Comparison of ENCODE assay signal across 8 mouse cellular contexts in genomic region chr3:65938211-65938610, GRCm38 (mm10). TPM values are rescaled to one million over a fixed set of nuclear protein-coding genes. Genes with fewer than 3 reads are reported as not detected.
DNase-seq lines count a peak whose midpoint lies in the region; ATAC-seq and TF ChIP-seq lines count a peak whose summit lies in the region.

No protein-coding gene starts in this region.

- WGBS in embryonic facial prominence, embryonic 11.5 days = 24% methylated on average over 3 of the region's 3 CpGs
- WGBS in embryonic facial prominence, embryonic 10.5 days = 24% methylated on average over 3 of the region's 3 CpGs
- 22% methylated on average over 3 of the region's 3 CpGs for WGBS in lung, adult 2 months
- 23% methylated on average over 3 of the region's 3 CpGs for WGBS in forebrain, embryonic 15.5 days
- 26% methylated on average over 3 of the region's 3 CpGs for WGBS in neural tube, embryonic 15.5 days

- ATAC-seq in embryonic facial prominence, embryonic 11.5 days (replicated peaks; ENCODE audit: insufficient number of reproducible peaks, low FRiP score, low TSS enrichment, low read depth) = no peak
- peak; percentile 76 for ATAC-seq in forebrain, embryonic 15.5 days (replicated peaks)
- 0 out of 2 replicates have a peak, but pooled peaks have one; percentile 57 for ATAC-seq in neural tube, embryonic 15.5 days (ENCODE audit: low FRiP score)

- no peaks in the 10 kb centered on the region for H3K27me3 ChIP-seq in embryonic facial prominence, embryonic 11.5 days (ENCODE audit: control insufficient read depth, insufficient read depth, low read length)
- no peaks in the 10 kb centered on the region for H3K27me3 ChIP-seq in embryonic facial prominence, embryonic 10.5 days (replicated peaks; ENCODE audit: low read depth, poor library complexity, severe bottlenecking)
- no peaks in the 10 kb centered on the region for H3K27me3 ChIP-seq in forebrain, embryonic 15.5 days
- no peaks in the 10 kb centered on the region for H3K27me3 ChIP-seq in neural tube, embryonic 15.5 days (replicated peaks)

- no peak overlapping the region for H3K27ac ChIP-seq in embryonic facial prominence, embryonic 11.5 days (replicated peaks; ENCODE audit: low read depth, low read length)
- H3K27ac ChIP-seq in embryonic facial prominence, embryonic 10.5 days (replicated peaks) = no peak overlapping the region
- no peak overlapping the region for H3K27ac ChIP-seq in forebrain, embryonic 15.5 days (replicated peaks)
- no peak overlapping the region for H3K27ac ChIP-seq in neural tube, embryonic 15.5 days (replicated peaks)

- H3K9me3 ChIP-seq in embryonic facial prominence, embryonic 11.5 days (replicated peaks; ENCODE audit: control insufficient read depth, low read length) = no peaks in the 10 kb centered on the region
- H3K9me3 ChIP-seq in embryonic facial prominence, embryonic 10.5 days = no peaks in the 10 kb centered on the region
- H3K9me3 ChIP-seq in forebrain, embryonic 15.5 days = no peaks in the 10 kb centered on the region
- no peaks in the 10 kb centered on the region for H3K9me3 ChIP-seq in neural tube, embryonic 15.5 days (replicated peaks)

- no peak overlapping the region for H3K4me2 ChIP-seq in embryonic facial prominence, embryonic 11.5 days (ENCODE audit: low read depth, low read length)
- H3K4me2 ChIP-seq in forebrain, embryonic 15.5 days (replicated peaks) = no peak overlapping the region
- H3K4me2 ChIP-seq in neural tube, embryonic 15.5 days = no peak overlapping the region

- peak; percentile 75 for DNase-seq in embryonic facial prominence, embryonic 11.5 days (ENCODE audit: low spot score)
- DNase-seq in embryonic facial prominence, embryonic 10.5 days (ENCODE audit: low spot score) = no peak
- no peak for DNase-seq in lung, adult 2 months
- DNase-seq in lung, postnatal 4 days = no peak
- no peak for DNase-seq in kidney, postnatal 36 days
- no peak for DNase-seq in right cerebral cortex, postnatal 25 days

- H3K36me3 ChIP-seq in embryonic facial prominence, embryonic 11.5 days (replicated peaks; ENCODE audit: control insufficient read depth, insufficient read depth, low read depth, low read length) = no peaks in the 10 kb centered on the region
- 0 out of 2 replicates have a peak, but pooled peaks cover 3% of the 10 kb centered on the region for H3K36me3 ChIP-seq in embryonic facial prominence, embryonic 10.5 days (replicated peaks)
- no peaks in the 10 kb centered on the region for H3K36me3 ChIP-seq in forebrain, embryonic 15.5 days
- H3K36me3 ChIP-seq in neural tube, embryonic 15.5 days = no peaks in the 10 kb centered on the region

- H3K4me1 ChIP-seq in embryonic facial prominence, embryonic 11.5 days (ENCODE audit: control insufficient read depth, insufficient read depth, low read length) = no peaks in the 10 kb centered on the region
- H3K4me1 ChIP-seq in embryonic facial prominence, embryonic 10.5 days = no peaks in the 10 kb centered on the region
- H3K4me1 ChIP-seq in lung, adult 2 months (ENCODE audit: control insufficient read depth, insufficient read depth, low read length) = no peaks in the 10 kb centered on the region
- no peaks in the 10 kb centered on the region for H3K4me1 ChIP-seq in forebrain, embryonic 15.5 days
- no peaks in the 10 kb centered on the region for H3K4me1 ChIP-seq in neural tube, embryonic 15.5 days

- TF ChIP-seq POLR2A in lung, adult 2 months (IDR thresholded peaks at IDR 0.05; ENCODE audit: borderline replicate concordance, extremely low read depth, low read depth, low read length) = no peak

- TF ChIP-seq CTCF in lung, adult 2 months (IDR thresholded peaks at IDR 0.05; ENCODE audit: insufficient read depth, low read length) = peak; percentile 7; the same call in 1 of the 2 replicates

- no peak overlapping the region for H3K9ac ChIP-seq in embryonic facial prominence, embryonic 11.5 days (replicated peaks; ENCODE audit: low read length)
- H3K9ac ChIP-seq in forebrain, embryonic 15.5 days (replicated peaks) = no peak overlapping the region
- no peak overlapping the region for H3K9ac ChIP-seq in neural tube, embryonic 15.5 days (replicated peaks)

- no peak overlapping the region for H3K4me3 ChIP-seq in embryonic facial prominence, embryonic 11.5 days (ENCODE audit: low read depth, low read length)
- H3K4me3 ChIP-seq in embryonic facial prominence, embryonic 10.5 days = no peak overlapping the region
- no peak overlapping the region for H3K4me3 ChIP-seq in lung, adult 2 months (replicated peaks; ENCODE audit: extremely low read depth, low read depth, low read length)
- no peak overlapping the region for H3K4me3 ChIP-seq in forebrain, embryonic 15.5 days
- no peak overlapping the region for H3K4me3 ChIP-seq in neural tube, embryonic 15.5 days (replicated peaks)

RNA-seq across cellular contexts. Expression of gene Ccnl1, which starts 19.8 kb away (rescaled TPM):
- 116 and 125 TPM in 2 replicates for polyA plus RNA-seq in embryonic facial prominence, embryonic 11.5 days (2014; fragmentation: Nextera tagmentation; extraction: Ambion mirVana)
- polyA plus RNA-seq in embryonic facial prominence, embryonic 10.5 days (2016; fragmentation: Nextera tagmentation; extraction: Ambion mirVana) = 102 and 104 TPM in 2 replicates
- polyA plus RNA-seq in lung, adult 2 months (2012; rRNA removed) = 51.4 and 75.1 TPM in 2 replicates
- polyA plus RNA-seq in forebrain, embryonic 15.5 days (2015; fragmentation: Nextera tagmentation; extraction: Ambion mirVana) = 81.5 and 87.6 TPM in 2 replicates
- 63.4 and 68.3 TPM in 2 replicates for polyA plus RNA-seq in neural tube, embryonic 15.5 days (2015; fragmentation: Nextera tagmentation; extraction: Ambion mirVana)
